Mouse (Mus musculus): Measurements from ENCODE around the gene Krt79.

The Krt79 gene

DNA sequence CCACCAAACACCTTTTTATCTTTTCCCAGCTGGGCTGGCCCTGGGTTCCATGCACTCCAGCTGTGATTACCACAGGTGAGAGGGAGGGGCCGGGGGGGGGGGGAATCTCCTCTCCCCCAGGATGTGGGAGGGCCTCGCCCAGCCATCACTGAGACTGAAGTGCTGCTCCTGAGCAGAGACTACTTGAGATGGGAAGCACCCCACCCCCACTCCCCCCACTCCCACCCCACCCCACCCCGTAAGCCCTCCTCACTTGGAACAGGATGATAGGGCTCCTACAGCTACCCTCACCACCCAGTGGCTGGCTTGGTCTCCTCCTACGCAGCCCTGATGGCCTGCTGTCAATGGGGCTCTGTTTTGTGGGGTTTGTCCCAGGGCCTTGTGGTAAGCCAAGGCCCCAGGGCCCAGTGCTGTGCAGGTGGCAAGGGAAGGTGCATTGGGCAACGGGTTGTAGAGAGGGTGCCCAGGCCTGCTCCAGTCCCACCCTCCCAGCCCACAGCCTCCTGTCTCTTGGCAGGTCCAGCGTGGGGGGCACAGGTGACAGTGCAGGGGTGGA lies at the start of gene Krt79:
Gene Krt79, minus strand, starts transcription at position 51 of the 556 bp plus-strand sequence.
- no peak for DNase-seq

DNA sequence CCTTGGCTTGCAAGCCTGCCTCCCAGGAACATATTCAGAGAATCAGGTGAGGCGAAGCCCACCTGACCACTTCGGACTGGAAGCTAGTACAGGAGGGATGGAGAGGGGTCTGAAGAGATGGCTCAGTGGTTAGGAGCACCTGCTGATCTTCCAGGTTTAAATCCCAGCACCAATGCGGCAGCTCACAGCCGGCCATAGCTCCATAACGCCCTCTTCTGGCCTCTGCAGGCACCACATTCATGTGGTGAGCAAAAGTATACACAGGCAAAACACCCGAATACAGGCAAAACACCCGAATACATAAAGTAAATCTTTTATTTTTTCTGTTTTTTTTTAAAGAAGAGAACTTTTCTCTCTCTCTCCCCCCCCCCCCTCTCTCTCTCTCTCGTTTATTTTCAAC lies 48.6 kb upstream of the Krt79 start:
- DNase-seq = no peak

DNA sequence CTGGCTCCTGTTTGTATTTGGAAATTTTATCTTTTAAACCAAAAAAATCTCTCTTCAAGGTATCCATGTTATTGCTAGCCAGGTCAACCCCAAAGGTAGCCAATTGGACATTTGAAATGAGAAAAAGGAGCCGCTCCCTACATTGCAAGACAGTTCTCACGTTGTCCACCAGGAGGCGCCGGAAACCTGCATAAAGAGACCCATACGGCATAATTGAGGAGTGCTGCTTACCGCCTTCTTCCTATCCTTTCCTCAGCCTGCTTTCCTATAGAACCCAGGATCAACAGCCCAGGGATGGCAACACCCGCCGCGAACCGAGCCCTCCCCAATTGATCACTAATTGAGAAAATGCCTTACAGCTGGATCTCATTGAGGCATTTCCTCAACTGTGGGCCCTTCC lies 48.0 kb upstream of the Krt79 start:
- peak; percentile 88 for DNase-seq

DNA sequence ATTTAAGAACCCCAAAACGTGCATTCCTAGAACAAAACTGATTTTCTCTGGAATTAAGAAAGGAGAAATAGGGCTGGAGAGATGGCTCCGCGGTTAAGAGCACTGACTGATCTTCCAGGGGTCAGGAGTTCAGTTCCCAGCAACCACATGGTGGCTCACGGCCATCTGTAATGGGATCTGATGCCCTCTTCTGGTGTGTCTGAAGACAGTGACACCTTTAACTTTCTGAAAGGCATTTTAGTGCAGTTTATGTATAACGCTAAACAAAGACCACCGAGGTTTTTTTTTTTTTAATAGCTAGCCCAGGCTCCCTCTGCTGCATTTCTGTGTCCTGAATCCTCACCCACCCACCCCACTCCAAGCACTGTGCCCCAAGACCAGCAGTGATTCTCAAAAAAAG lies 44.6 kb upstream of the Krt79 start:
- DNase-seq = no peak

DNA sequence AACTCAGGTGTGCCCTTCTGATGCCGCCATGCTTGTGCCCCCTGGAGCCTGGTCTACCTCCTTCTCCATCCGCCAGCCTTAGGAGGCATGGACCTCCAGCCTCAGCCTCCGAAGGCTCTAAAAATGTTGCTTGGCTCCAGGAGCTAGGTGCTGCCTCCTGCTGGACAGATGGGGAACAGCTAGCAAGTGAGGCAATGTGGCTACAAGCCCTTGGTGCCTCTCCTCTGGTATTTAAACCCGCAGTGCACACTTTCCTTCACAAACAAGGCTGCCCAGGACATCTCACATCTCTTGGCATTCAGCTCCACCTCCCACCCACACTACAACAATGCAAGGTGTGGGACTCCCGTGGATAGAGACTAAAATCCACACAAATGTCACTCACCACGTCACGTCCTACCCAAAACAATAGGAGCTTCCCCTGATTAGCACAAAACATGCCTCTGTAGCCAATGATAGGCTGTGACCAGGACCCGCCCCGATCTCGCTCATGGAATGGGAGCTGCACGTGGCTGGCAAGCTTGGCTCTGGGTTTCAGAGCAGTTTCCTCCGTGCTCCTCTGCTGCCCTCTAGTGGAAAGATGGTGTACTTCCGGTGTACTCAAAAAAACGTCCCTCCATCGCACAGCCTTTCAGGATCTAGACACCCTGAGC lies 44.0 kb upstream of the Krt79 start:
- DNase-seq = peak; percentile 96

DNA sequence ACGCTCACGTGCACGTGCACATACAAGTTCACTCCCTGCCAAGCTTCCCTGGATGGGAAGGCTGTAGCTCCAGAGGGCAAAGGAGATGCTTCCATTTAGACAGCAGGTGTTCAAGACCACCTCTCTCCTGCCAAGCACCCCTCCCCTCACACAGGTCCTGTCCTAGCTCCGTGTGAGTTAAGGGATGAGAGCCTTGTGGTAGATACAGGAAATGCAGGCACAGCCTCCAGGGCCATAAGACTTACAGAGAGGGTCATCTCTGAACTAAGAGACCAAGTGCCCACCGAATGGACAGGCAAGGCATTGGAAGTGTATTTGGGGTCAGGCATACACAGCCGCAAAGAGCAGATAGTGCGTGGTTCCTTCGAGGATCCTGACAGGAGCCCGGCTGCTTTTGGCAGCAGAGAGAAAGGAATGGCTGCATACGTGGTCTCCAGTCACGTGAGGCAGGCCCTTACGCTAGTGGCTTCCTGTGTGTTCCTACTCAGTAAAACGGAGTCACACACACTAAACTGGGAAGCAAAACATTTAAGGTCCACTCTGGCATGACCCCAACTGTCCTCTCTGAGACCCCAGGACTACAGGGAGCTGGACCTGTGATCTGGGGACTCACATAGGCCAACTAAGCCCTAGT lies 43.3 kb upstream of the Krt79 start:
- DNase-seq = no peak

DNA sequence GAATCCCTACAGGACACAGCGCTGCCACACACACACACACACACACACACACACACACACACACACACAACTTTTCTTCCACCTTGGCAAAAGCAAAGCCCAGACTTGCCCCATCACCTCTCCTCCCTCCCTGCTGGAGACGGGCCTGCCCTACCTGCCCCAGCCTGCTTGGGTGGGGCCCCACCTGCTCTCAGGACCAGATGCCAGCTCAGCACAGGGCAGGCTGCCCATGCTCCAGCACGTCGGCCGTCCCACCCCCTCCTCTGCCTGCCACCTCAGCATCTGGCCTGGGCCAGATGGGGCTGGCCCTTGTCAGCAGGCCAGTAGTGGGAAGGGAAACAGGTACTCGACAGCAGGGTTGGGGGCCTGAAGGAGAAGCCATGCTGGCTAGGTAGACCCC lies 40.7 kb upstream of the Krt79 start:
- peak; percentile 74 for DNase-seq

DNA sequence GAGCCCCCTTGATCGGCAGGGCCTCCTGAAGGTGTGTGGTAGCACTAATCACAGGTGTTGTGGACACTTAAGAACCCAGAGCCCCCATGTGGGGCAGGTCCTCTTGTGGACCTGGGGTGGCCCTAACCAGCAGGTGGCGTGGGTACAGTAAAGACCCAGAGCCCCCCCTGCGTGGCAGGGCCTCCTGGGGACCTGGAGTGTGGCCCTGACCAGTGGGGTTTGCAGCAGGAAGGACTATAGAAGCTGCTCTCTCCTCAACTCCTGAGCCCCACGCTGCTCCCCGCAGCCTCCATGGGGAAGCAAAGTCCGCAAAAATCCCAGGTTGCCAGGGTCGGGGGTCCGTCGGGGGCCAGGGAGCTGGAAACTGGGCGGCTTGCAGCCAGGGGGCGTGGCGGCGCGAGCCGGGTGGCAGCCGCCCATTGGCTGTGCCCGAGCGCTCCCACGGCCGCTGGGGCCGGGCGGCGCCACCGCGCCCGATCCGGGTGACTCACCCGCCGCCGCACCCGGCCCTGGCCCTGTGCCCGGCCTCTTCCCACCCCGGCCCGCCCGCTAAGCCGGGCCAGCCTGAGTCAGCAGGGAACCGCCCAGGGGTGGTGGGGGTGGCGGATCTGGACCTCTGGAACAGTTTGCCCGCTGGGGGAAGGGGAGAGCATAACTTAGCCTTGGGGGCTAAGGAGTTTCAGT lies 37.1 kb upstream of the Krt79 start:
- DNase-seq = peak; percentile 96

DNA sequence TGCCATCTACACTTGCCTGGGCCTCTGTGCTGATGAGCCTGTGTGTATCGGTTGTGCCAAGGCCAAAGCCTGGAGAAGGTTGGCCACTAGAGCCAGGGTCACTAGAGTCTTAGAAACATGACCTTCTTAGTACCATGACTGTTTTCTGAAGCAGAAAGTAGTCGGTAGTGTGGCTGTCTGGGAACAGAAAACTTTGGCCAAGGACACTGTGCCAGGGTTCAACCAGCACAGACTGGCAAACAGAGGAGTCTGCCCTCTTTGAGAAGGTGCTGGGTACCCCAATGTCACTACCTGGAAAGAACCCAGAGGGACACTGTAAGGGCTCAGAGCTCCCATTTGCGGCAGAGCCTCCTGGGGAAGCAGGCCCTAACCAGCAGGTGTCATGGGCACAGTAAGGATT lies 36.5 kb upstream of the Krt79 start:
- no peak for DNase-seq

DNA sequence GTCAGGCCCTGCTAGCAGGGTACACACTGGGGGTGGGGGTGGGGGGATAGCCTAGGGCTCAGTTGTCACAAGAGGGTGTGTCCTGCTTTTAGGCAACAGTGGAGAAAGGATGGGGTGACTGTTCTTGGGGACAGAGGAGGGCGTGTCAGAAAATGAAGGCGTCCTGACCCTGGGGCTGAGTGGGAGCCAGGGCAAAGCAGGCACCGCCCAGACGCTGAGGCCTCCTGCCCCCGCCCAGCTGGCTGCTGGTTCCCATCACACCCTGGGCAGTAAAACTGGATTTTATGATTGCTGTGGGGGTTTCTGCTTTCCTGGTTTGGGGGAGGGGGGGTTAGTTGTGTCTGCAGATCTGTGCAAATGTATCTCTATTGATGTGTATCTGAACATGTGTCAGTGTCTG lies 35.9 kb upstream of the Krt79 start:
- DNase-seq = peak; percentile 69

DNA sequence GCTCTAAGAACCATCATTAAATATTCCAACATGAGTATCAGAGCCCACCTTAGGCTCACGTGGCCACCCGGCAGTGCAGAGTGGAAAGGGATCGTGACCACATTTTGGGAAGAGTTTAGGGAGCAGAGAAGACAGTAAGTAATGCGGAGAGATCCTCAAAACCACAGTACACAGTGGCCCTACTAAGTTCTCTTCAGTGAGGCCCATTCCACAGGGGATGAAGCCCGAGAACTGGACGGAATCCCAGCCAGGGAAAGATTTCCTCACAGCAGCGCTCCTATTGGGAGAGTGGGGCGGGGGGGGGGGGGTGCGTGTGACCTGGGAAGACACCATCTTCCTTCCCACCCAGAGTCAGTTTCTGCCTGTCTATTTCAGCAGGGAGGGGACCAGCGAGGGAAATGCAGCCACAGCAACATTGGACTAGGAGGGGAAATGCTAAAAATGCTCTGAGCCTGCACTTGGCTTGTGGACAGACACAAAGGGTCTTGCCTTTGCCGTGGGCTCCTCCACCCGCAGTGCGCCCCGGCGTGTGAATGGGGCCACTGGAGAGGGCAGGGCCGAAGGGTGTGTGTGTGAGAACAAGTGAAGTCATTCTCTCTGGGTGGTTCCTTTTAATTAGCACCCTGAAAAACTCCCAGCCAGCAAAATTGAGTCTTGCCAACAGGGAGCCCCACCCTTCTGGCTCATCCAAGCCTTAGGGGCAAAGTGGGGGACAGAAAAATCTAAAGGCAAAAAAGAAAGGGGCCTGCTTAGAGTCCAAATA lies 34.1 kb upstream of the Krt79 start:
- no peak for DNase-seq

DNA sequence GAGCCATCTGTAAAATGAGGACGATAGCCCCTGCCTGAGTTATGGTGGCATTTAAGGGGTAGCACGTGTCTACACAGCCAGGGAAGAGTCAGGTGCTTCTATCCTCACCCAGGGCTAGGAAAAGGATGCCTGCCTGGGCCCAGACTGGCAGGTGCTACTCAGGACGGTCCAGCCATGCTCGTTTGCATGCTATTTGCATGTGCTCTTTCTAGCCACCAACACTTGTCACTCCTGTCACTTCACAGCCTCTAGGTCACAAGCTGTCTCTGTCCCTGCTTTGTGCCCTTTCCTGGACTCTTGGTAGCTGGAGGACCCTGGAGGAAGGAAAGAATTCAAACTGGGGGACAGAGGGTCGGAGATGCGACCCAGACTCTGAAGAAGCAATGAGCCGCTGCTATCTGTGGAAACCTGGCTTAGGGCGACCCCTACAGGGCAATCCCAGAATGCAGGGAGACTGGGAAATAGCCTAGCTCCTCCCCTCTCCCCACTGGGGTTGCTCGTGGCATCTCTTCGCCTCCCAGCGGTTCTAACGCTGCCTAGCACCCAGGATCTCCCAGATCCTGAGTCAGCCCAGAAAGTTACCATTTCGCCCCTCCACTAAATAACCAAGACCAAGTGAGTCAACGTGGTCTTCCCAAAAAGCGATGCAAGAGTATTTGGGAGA lies 33.4 kb upstream of the Krt79 start:
- peak; percentile 96 for DNase-seq

DNA sequence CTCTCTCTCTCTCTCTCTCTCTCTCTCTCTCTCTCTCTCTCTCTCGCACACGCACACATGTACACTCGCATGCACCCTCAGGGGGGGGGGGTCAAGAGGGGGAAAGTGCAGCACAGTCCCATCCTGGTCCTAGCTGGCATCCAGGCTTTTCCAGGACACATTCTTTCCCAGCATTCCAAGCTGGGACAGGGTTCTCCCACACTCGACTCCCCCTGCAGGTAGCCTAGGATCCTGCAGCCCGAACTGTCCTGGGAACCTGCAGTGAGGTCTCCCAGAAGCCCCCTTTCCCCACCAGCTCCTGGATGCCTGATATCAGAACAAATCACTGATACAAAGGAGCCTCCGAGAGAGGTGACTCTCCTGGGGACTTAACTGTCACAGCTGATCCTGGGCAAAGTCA lies 30.4 kb upstream of the Krt79 start:
- DNase-seq = peak; percentile 77

DNA sequence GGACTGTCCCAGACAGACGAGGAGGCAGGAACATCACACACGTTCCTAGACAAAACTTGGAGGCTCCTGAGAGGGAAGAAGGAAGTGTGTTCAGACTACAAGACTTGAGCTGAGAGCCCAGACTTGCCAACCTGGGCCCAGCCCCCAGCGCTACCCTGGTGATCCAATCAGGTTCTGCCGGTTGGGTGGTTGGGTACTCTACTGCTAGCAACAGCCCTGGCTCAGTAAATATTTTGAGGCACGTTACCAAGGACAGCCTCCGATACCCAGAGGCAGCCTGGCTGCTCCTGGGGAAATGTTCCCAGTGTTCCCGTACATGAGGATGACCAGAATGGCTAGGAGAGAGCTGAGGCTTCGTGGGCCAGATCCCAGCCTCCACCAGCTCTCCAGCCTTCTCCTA lies 26.7 kb upstream of the Krt79 start:
- peak; percentile 66 for DNase-seq

DNA sequence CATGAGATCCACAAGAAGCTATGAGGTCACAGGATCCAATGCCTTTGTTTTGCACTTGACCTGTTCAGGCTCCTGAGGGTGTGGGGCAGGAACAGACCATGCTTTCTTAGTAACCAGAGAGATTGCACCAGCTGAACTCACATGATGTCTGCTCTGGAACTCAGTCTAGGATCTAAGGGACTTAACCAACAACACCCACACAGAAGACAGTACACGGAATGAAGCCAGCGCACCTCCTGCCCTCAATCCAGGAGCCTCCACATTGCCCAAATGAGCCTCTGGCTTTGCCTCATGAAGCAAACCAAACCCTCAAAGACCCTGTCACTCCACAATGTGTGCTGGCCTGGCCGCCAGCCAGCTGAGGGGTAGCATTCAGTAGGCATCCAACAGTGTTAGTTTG lies 18.8 kb upstream of the Krt79 start:
- DNase-seq = no peak

DNA sequence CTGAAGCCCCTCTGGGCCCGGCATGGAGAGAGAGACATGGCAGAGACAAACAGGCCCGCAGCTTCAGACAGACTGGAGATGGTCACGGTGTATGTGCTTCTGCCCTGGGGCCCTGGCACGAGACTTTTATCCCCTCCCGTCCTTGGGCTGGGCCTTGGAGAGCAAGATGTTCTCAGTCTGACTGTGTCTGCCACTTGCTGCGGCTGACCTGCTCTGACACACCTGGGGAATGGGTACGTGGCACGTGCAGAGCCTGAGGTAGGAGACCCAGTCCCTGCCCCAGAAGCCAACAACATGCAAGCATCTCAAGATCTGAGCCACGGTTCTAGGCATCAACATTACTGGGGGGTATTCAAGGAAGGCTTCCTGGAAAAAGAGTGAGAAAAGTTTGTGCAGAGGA lies 14.1 kb upstream of the Krt79 start, which contains the start of gene Krt78:
Gene Krt78, minus strand, starts transcription at position 101 of the 400 bp plus-strand sequence.
- no peak for DNase-seq

DNA sequence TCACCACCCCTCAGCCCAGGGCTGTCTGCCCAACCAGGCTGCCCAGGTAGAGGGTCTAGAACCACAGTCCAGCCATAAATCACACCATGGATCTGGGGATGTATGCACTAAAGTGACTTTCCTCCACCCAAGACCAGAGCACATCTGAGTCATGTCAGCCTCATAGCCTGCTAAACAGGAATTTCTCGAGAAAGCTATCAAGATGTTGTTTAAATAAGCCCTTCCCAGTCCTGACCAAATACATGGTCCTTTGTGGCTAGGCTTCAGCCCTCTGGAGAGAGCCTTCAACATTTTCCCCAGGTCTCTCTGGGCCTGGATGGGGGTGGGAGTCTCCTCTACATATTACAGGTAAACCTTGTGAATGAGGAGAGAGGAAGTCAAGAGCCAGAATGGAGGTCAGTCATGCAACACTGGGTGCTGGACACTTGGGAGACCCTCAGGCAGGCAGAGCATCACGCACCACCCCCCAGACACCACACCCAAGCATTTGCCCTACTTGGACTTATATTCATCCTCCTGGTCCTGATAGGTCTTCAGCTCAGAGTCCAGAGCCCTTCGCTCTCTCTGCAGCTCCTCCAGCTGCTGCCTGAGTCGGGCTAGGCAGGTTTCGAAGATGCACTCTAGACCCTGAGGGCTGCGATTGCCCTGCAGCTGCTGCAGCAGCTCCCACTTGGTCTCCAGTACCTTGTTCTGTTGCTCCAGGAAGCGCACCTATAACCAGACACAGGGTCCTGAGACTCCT lies 12.8 kb upstream of the Krt79 start:
- no peak for DNase-seq

DNA sequence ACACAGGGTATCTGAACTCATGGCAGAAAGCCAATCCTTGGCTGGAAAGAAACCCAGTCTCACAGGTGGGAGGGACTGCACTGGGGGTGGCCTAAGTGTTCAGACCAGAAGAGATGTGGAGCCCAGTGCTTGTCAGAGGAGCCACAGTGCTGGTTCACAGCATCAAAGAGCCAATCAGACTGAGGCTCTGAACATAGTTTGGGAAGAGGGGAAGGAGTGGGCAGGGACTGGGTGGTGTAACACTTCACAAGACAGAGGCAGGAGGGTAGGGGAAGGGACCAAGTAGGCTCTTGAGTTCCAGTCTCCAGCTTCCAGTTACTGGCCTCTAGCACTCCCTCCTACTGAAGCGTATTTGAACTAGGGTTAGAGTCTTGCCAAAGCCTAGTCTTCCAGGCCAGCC lies 5.3 kb upstream of the Krt79 start:
- DNase-seq = no peak

DNA sequence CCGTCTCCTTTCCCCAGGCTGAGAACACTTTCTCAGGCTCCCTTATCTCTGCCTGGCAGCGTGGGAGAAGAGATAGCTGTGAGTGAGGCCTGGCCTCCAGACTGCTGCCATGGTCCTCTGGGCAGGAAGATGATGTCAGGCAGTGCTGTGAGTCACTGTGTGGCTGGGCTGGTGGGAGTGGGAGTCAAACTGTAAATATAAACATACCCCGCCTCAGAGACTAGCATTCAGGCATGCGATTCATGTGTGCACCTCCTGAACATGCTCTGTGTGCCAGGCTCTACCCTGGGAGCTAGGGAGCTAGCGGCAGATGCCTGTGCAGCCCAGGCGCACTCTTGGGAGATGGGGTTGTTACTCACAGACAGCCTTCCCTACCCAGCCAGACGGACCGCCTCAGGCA lies 1.8 kb upstream of the Krt79 start:
- peak; percentile 19 for DNase-seq

DNA sequence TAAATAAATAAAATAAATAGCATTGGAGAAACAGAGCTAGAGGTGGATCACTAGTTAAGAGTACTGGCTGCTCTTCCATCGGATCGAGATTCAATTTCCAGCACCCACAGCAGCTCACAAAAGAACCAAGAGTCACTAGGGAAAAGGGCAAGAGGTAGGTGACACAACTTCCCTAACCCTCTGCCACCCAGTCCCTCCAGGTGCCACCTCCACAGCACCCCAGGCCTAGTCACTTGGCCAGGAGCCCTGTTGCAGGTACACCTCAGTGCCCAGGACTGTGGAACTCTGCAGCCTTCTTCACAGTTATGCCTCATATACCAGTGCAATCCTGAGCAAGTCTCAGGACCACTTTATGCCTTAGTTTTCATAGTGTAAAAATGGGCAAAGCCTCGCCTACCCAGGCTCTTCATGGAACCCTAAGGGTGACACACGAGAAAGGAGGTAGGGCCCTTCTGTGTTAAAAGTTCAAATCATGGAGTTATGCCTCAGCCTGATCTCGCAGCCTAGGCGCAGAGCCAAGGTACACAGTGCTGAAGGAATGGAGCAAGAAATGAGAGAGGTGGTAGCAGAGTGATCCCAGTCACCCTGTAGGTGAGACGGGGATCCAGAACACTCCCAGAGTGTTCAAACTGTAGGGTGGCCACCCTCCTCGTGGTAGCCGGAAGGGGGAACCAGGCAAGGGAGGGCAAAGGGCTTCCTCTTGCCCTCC lies 1.4 kb downstream of the Krt79 start:
- no peak for DNase-seq

DNA sequence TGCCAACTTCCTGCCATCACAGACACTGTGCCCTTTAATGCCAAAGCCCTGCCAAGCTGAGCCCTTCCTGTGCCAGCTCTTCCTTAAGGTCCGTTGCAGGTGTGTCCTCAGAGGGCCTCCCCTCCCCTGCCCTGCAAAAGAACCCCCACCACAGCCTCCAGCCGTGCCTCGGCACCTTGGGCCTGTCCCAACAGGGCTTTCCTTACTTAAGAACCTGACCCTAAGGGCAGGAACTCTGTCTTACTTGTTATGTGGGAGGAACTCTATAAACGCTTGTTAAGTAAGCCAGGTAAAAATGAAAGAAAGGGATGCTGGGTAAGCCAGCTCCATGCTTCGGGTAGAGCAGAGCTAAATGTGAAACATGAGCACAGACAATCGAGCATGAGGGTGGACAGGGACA lies 7.1 kb downstream of the Krt79 start:
- no peak for DNase-seq
